Mouse (Mus musculus) intestine, embryonic 16.5 days (tissue): ENCODE results near the gene Fkbp11. TPM values are rescaled to one million over a fixed set of nuclear protein-coding genes. Genes with fewer than 3 reads are reported as not detected.

Experiments used
- ATAC-seq: fragments of 200-750 bp; cut with Nextera tagmentation; 2 replicates; pipeline ENCODE4 v1.8.0; 2017; ENCODE audit warnings: moderate TSS enrichment, moderate library complexity
- H3K27ac ChIP-seq: fragments of 300-500 bp; sonication (generic); 2 replicates; pipeline ENCODE4 v1.5.1; 2014; ENCODE audit warnings: mild to moderate bottlenecking, low read length
- H3K27me3 ChIP-seq: fragments of 300-500 bp; sonication (generic); replicated peaks from 2 replicates; pipeline ENCODE4 v1.6.1; 2014; ENCODE audit warnings: low read length, control low read depth, mixed read lengths; ENCODE audit not compliant: control insufficient read depth, insufficient read depth
- H3K36me3 ChIP-seq: fragments of 300-500 bp; sonication (generic); 2 replicates; pipeline ENCODE4 v1.6.1; 2014; ENCODE audit warnings: low read length, control low read depth; ENCODE audit not compliant: control insufficient read depth, insufficient read depth
- H3K4me1 ChIP-seq: fragments of 300-500 bp; sonication (generic); 2 replicates; pipeline ENCODE4 v1.6.1; 2014; ENCODE audit warnings: low read length, control low read depth, mixed read lengths; ENCODE audit not compliant: control insufficient read depth, insufficient read depth
- H3K4me2 ChIP-seq: fragments of 300-500 bp; sonication (generic); 2 replicates; pipeline ENCODE4 v1.6.1; 2014; ENCODE audit warnings: low read depth, low read length, control low read depth
- H3K4me3 ChIP-seq: fragments of 300-500 bp; sonication (generic); 2 replicates; pipeline ENCODE4 v1.5.1; 2014; ENCODE audit warnings: mild to moderate bottlenecking, low read length
- H3K9ac ChIP-seq: fragments of 300-500 bp; sonication (generic); 2 replicates; pipeline ENCODE4 v1.6.1; 2014; ENCODE audit warnings: low read depth, low read length
- H3K9me3 ChIP-seq: fragments of 300-500 bp; sonication (generic); 2 replicates; pipeline ENCODE4 v1.6.1; 2016; ENCODE audit warnings: low read length, control low read depth; ENCODE audit not compliant: control insufficient read depth
- WGBS: fragments of 180-500 bp; shearing (Covaris S2); extraction: QIAGEN DNeasy Blood & Tissue Kit; methylation state at CpG from one replicate; pipeline ENCODE4 v1.1.7; 2014; 5-methylcytosine and 5-hydroxymethylcytosine counted together
- polyA plus RNA-seq: library from polyadenylated mRNA; unstranded; fragments of >200 nt; fragmentation: Nextera tagmentation; extraction: Ambion mirVana; gene quantifications from 2 replicates; pipeline ENCODE4 v1.2.1, GENCODE M21; 2015

Gene Fkbp11
- 96.8 and 108 TPM in 2 replicates for polyA plus RNA-seq

- peak within 1 kb of the TSS; percentile 99 for H3K4me2 ChIP-seq
- peak within 1 kb of the TSS; percentile 47; the same call in 1 of the 2 replicates for H3K27ac ChIP-seq
- H3K27me3 ChIP-seq, result no peaks in the 10 kb centered on the region
- peak within 1 kb of the TSS; percentile 78 for H3K9ac ChIP-seq
- no peaks in the 10 kb centered on the region for H3K36me3 ChIP-seq
- no peaks in the 10 kb centered on the region for H3K9me3 ChIP-seq
- ATAC-seq, result peak; percentile 89
- H3K4me1 ChIP-seq, result peaks cover 19% of the 10 kb centered on the region; the same call in 1 of the 2 replicates
- under 1% methylated on average over 39 of the region's 39 CpGs for WGBS
- peak within 1 kb of the TSS; percentile 67 for H3K4me3 ChIP-seq
Observed at GRCm38 (mm10) chr15:98727443-98728321, at the start of gene Fkbp11. Fkbp11 (minus strand) TSS chr15:98728198.

GRCm38 (mm10) chr15:98777762-98778161 is 49.8 kb upstream of the Fkbp11 start, which contains the start of gene Wnt10b:
Wnt10b (minus strand) TSS chr15:98778150.
- no peaks in the 10 kb centered on the region for H3K9me3 ChIP-seq
- no peak within 1 kb of the TSS for H3K27ac ChIP-seq
- WGBS, result under 1% methylated on average over 33 of the region's 33 CpGs
- H3K4me2 ChIP-seq, result peak within 1 kb of the TSS; percentile 52
- no peaks in the 10 kb centered on the region for H3K36me3 ChIP-seq
- ATAC-seq, result no peak
- peak within 1 kb of the TSS; percentile 10; the same call in 1 of the 2 replicates for H3K9ac ChIP-seq
- H3K4me1 ChIP-seq, result peaks cover 22% of the 10 kb centered on the region
- peaks cover 75% of the 10 kb centered on the region for H3K27me3 ChIP-seq
- peak within 1 kb of the TSS; percentile 28 for H3K4me3 ChIP-seq

- peaks cover 77% of the 10 kb centered on the region for H3K27me3 ChIP-seq
- WGBS, result 2% methylated on average over 19 of the region's 19 CpGs
- no peak overlapping the region for H3K27ac ChIP-seq
- H3K4me2 ChIP-seq, result peak overlapping the region; percentile 52
- no peaks in the 10 kb centered on the region for H3K9me3 ChIP-seq
- peaks cover 26% of the 10 kb centered on the region for H3K4me1 ChIP-seq
- 0 out of 2 replicates have a peak overlapping the region, but pooled peaks have one; percentile 10 for H3K9ac ChIP-seq
- 0 out of 2 replicates have a peak overlapping the region, but pooled peaks have one; percentile 28 for H3K4me3 ChIP-seq
- H3K36me3 ChIP-seq, result no peaks in the 10 kb centered on the region
- no peak for ATAC-seq
Observed at GRCm38 (mm10) chr15:98777005-98777616, 49.1 kb upstream of the Fkbp11 start.

- H3K27me3 ChIP-seq, result peaks cover 78% of the 10 kb centered on the region
- peak overlapping the region; percentile 30 for H3K4me3 ChIP-seq
- no peaks in the 10 kb centered on the region for H3K9me3 ChIP-seq
- 2% methylated on average over 59 of the region's 62 CpGs for WGBS
- peak; percentile 66 for ATAC-seq
- H3K4me1 ChIP-seq, result peaks cover 26% of the 10 kb centered on the region
- no peaks in the 10 kb centered on the region for H3K36me3 ChIP-seq
- H3K27ac ChIP-seq, result no peak overlapping the region
- H3K4me2 ChIP-seq, result peak overlapping the region; percentile 43
- H3K9ac ChIP-seq, result peak overlapping the region; percentile 44
Observed at GRCm38 (mm10) chr15:98776280-98777004, 48.4 kb upstream of the Fkbp11 start.

GRCm38 (mm10) chr15:98775533-98775932 is 47.5 kb upstream of the Fkbp11 start:
- Histone ChIP-seq H3K4me2 (no peak overlapping the region), H3K27ac (no peak overlapping the region), H3K36me3 (no peaks in the 10 kb centered on the region), H3K4me3 (no peak overlapping the region), H3K27me3 (peaks cover 77% of the 10 kb centered on the region), H3K4me1 (peaks cover 26% of the 10 kb centered on the region), H3K9ac (no peak overlapping the region), H3K9me3 (no peaks in the 10 kb centered on the region)
- ATAC-seq, result no peak
- 6% methylated on average over 5 of the region's 5 CpGs for WGBS

- H3K9ac ChIP-seq, result no peak overlapping the region
- peaks cover 26% of the 10 kb centered on the region for H3K4me1 ChIP-seq
- no peak overlapping the region for H3K4me3 ChIP-seq
- H3K27ac ChIP-seq, result no peak overlapping the region
- no peak overlapping the region for H3K4me2 ChIP-seq
- no peaks in the 10 kb centered on the region for H3K36me3 ChIP-seq
- no peaks in the 10 kb centered on the region for H3K9me3 ChIP-seq
- H3K27me3 ChIP-seq, result peaks cover 63% of the 10 kb centered on the region
- 22% methylated on average over 15 of the region's 15 CpGs for WGBS
- no peak for ATAC-seq
Observed at GRCm38 (mm10) chr15:98774096-98774495, 46.1 kb upstream of the Fkbp11 start.

GRCm38 (mm10) chr15:98772511-98773211 is 44.7 kb upstream of the Fkbp11 start:
- Histone ChIP-seq H3K9me3 (no peaks in the 10 kb centered on the region), H3K36me3 (no peaks in the 10 kb centered on the region), H3K4me1 (peaks cover 18% of the 10 kb centered on the region), H3K9ac (peak overlapping the region; percentile 59), H3K4me3 (peak overlapping the region; percentile 40), H3K27me3 (peaks cover 48% of the 10 kb centered on the region), H3K27ac (no peak overlapping the region), H3K4me2 (peak overlapping the region; percentile 62)
- 0 out of 2 replicates have a peak, but pooled peaks have one; percentile 28 for ATAC-seq
- WGBS, result 4% methylated on average over 36 of the region's 36 CpGs

- Histone ChIP-seq H3K27me3 (peaks cover 41% of the 10 kb centered on the region), H3K9ac (0 out of 2 replicates have a peak overlapping the region, but pooled peaks have one; percentile 59)
- ATAC-seq, result no peak
Observed at GRCm38 (mm10) chr15:98771813-98772425, 43.9 kb upstream of the Fkbp11 start.

More at GRCm38 (mm10) chr15:98771813-98772425, 43.9 kb upstream of the Fkbp11 start:
- 10% methylated on average over 12 of the region's 12 CpGs for WGBS
- Histone ChIP-seq H3K9me3 (no peaks in the 10 kb centered on the region), H3K36me3 (no peaks in the 10 kb centered on the region), H3K4me1 (peaks cover 11% of the 10 kb centered on the region), H3K27ac (no peak overlapping the region), H3K4me2 (peak overlapping the region; percentile 62), H3K4me3 (peak overlapping the region; percentile 40)
